Mouse (Mus musculus): Measurements from ENCODE around the gene Timm44. TPM values are rescaled to one million over a fixed set of nuclear protein-coding genes. Genes with fewer than 3 reads are reported as not detected.
A peak's percentile ranks its signal among the peaks of the same experiment; 100 is the strongest.

Timm44 gene
- total RNA-seq, 2 experiments from 2014 or later, result 73.9 to 78.8 TPM

GRCm38 (mm10) chr8:4219617-4220016 lies 56.1 kb downstream of the Timm44 start:
- H3K4me3 ChIP-seq, result no peak overlapping the region
- no peak for DNase-seq (ENCODE audit: low spot score in 2 of 2)
- TF ChIP-seq CTCF (conservative IDR thresholded peaks at IDR 0.05), result no peak
- no peak overlapping the region for H3K27ac ChIP-seq

- peak within 1 kb of the TSS; percentile 91 for H3K27ac ChIP-seq
- peak within 1 kb of the TSS; percentile 80 for H3K4me3 ChIP-seq
- no peak for TF ChIP-seq CTCF (conservative IDR thresholded peaks at IDR 0.05)
- peak; percentile 47 to 66 for DNase-seq (ENCODE audit: low spot score in 2 of 2)
These were observed 58.7 kb downstream of the Timm44 start, which contains the start of gene Prr36 for GRCm38 (mm10) chr8:4216791-4217621. Prr36 (minus strand) TSS chr8:4217459.

DNA sequence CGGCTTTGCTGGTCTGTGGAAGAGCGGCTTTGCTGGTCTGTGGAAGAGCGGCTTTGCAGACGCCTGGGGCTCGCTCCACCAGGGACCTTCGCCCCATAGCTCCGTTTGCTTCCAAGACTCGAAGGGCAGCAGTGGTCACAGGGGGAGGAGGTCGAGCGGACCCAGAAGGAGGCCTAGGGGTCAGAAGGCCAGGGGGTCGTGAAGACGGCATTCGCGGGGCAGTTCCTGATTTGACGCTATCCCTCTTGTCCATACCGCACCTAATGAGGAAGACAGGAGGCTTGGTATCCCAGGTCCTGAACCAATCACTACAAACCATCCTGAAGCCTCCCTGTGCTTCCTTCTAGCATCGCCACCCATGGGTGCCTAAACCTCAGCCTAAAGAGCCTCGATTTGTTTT lies 59.4 kb downstream of the Timm44 start:
- no peak for TF ChIP-seq CTCF (conservative IDR thresholded peaks at IDR 0.05)
- H3K4me3 ChIP-seq, result peak overlapping the region; percentile 80
- H3K27ac ChIP-seq, result peak overlapping the region; percentile 91
- DNase-seq (ENCODE audit: low spot score in 2 of 2), result no peak

GRCm38 (mm10) chr8:4214006-4214980 lies 61.4 kb downstream of the Timm44 start:
- no peak for DNase-seq (ENCODE audit: low spot score in 2 of 2)
- TF ChIP-seq CTCF (conservative IDR thresholded peaks at IDR 0.05), result no peak
- Histone ChIP-seq H3K27ac (no peak overlapping the region), H3K4me3 (peak overlapping the region; percentile 43; the same call in 1 of the 2 replicates)

- H3K4me3 ChIP-seq, result peak overlapping the region; percentile 43
- TF ChIP-seq CTCF (conservative IDR thresholded peaks at IDR 0.05), result no peak
- DNase-seq (ENCODE audit: low spot score in 2 of 2), result peak in 1 of 2 experiments; percentile 47
- H3K27ac ChIP-seq, result 0 out of 2 replicates have a peak overlapping the region, but pooled peaks have one; percentile 3
These were observed 62.3 kb downstream of the Timm44 start for GRCm38 (mm10) chr8:4213210-4214005.

GRCm38 (mm10) chr8:4212809-4213209 lies 62.9 kb downstream of the Timm44 start:
- H3K27ac ChIP-seq, result 0 out of 2 replicates have a peak overlapping the region, but pooled peaks have one; percentile 3
- TF ChIP-seq CTCF (conservative IDR thresholded peaks at IDR 0.05), result no peak
- no peak for DNase-seq (ENCODE audit: low spot score in 2 of 2)
- peak overlapping the region; percentile 43 for H3K4me3 ChIP-seq

- peak overlapping the region; percentile 10; the same call in 1 of the 2 replicates for H3K27ac ChIP-seq
- peak; percentile 61 for TF ChIP-seq CTCF (conservative IDR thresholded peaks at IDR 0.05)
- no peak for DNase-seq (ENCODE audit: low spot score in 2 of 2)
- H3K4me3 ChIP-seq, result no peak overlapping the region
These were observed 64.6 kb downstream of the Timm44 start for GRCm38 (mm10) chr8:4211097-4211496.

Other genes with a start within 250 kb of the Timm44 start
- under 1 TPM in 1 of 2 experiments, not detected in 1; 0.69 TPM for gene Cd209f, start 170.1 kb downstream of the Timm44 start, total RNA-seq (2021)
- not detected for gene Cd209g, start 141.8 kb downstream of the Timm44 start, total RNA-seq (2021)
- gene Evi5l, start 109.3 kb downstream of the Timm44 start, total RNA-seq (2021), result 100 to 1,000 TPM; 100 to 107 TPM
- 10 to 100 TPM; 46.0 to 47.4 TPM for gene Prr36, start 58.5 kb downstream of the Timm44 start, total RNA-seq (2021)
- not detected for gene Lrrc8e, start 49.1 kb downstream of the Timm44 start, total RNA-seq (2021)
- gene Map2k7, start 37.2 kb downstream of the Timm44 start, total RNA-seq (2021), result 100 to 1,000 TPM in 1 of 2 experiments, 10 to 100 TPM in 1; 98.4 to 106 TPM
- gene Gm49320, start 37.0 kb downstream of the Timm44 start, total RNA-seq (2021), result 1 to 10 TPM; 1.1 to 2.4 TPM
- gene Tgfbr3l, start 27.7 kb downstream of the Timm44 start, total RNA-seq (2021), result 10 to 100 TPM; 18.0 to 20.3 TPM
- gene Snapc2, start 22.8 kb downstream of the Timm44 start, total RNA-seq (2021), result 10 to 100 TPM; 27.7 to 27.8 TPM
- gene Ctxn1, start 16.6 kb downstream of the Timm44 start, total RNA-seq (2021), result 100 to 1,000 TPM; 515 to 555 TPM
- gene Ccl25, start 49.3 kb upstream of the Timm44 start, total RNA-seq (2021), result 10 to 100 TPM; 24.6 to 27.5 TPM
- gene Elavl1, start 49.5 kb upstream of the Timm44 start, total RNA-seq (2021), result 10 to 100 TPM; 78.6 to 81.1 TPM
- gene Cers4, start 217.1 kb upstream of the Timm44 start, total RNA-seq (2021), result 10 to 100 TPM; 50.6 to 51.3 TPM